Mouse (Mus musculus) heart, adult 2 months (tissue): ENCODE measurements at regions not wholly inside any gene's neighbourhood (a gene's known extent, or its start where the extent isn't known, plus 50 kb on each side); places are given as distances from the start of the nearest gene placed in this dataset.
A peak's percentile ranks its signal among the peaks of the same experiment; 100 is the strongest.

Source experiments
- DNase-seq, 2 experiments: peaks; one replicate each; pipeline ENCODE4 v3.0.0; 2021
- H3K27ac ChIP-seq: fragments of 200-600 bp; 2 replicates; pipeline ENCODE4 v1.8.1; 2022
- H3K27me3 ChIP-seq: fragments of 200-500 bp; 2 replicates; pipeline ENCODE4 v1.6.1; 2012; ENCODE audit warnings: mild to moderate bottlenecking, low read length, inconsistent platforms, mixed read lengths; ENCODE audit not compliant: control insufficient read depth, insufficient read depth
- H3K36me3 ChIP-seq: fragments of 200-500 bp; 2 replicates; pipeline ENCODE4 v1.6.1; 2012; ENCODE audit warnings: low read length, inconsistent platforms; ENCODE audit not compliant: control insufficient read depth, insufficient read depth
- H3K4me1 ChIP-seq: fragments of 200-500 bp; 2 replicates; pipeline ENCODE4 v1.6.1; 2011; ENCODE audit warnings: low read length; ENCODE audit not compliant: control insufficient read depth, insufficient read depth
- H3K4me3 ChIP-seq: fragments of 200-600 bp; 2 replicates; pipeline ENCODE4 v1.8.1; 2022
- H3K79me2 ChIP-seq: fragments of 200-500 bp; replicated peaks from 2 replicates; pipeline ENCODE4 v1.6.1; 2012; ENCODE audit warnings: mild to moderate bottlenecking, inconsistent platforms, low read length, moderate library complexity, mixed read lengths; ENCODE audit not compliant: control insufficient read depth, insufficient read depth
- H3K9ac ChIP-seq: fragments of 200-500 bp; 2 replicates; pipeline ENCODE4 v1.6.1; 2012; ENCODE audit warnings: low read depth, mild to moderate bottlenecking, control low read depth, inconsistent platforms, low read length, mixed read lengths
- CTCF ChIP-seq: fragments of 200-600 bp; IDR thresholded peaks from 2 replicates; pipeline ENCODE4 v1.8.1; 2022; ENCODE audit warnings: antibody characterized with exemption, mild to moderate bottlenecking, moderate library complexity
- EP300 ChIP-seq: fragments of 200-500 bp; IDR thresholded peaks from 2 replicates; pipeline ENCODE4 v1.6.1; 2011; ENCODE audit warnings: low read depth, low read length, control low read depth; ENCODE audit not compliant: insufficient read depth
- POLR2A ChIP-seq: fragments of 200-500 bp; IDR thresholded peaks from 2 replicates; pipeline ENCODE4 v1.6.1; 2011; ENCODE audit warnings: mild to moderate bottlenecking, low read depth, low read length, control low read depth; ENCODE audit not compliant: insufficient read depth
- WGBS: fragments of 180-500 bp; shearing (Covaris S2); methylation state at CpG from one replicate; pipeline ENCODE4 v1.1.7; 2018; 5-methylcytosine and 5-hydroxymethylcytosine counted together
- intact Hi-C: fragments of 180-260 bp; cut with DNase I; formaldehyde crosslinking; loops from one replicate; pipeline ENCODE4 v1.15.1; 2025

DNA sequence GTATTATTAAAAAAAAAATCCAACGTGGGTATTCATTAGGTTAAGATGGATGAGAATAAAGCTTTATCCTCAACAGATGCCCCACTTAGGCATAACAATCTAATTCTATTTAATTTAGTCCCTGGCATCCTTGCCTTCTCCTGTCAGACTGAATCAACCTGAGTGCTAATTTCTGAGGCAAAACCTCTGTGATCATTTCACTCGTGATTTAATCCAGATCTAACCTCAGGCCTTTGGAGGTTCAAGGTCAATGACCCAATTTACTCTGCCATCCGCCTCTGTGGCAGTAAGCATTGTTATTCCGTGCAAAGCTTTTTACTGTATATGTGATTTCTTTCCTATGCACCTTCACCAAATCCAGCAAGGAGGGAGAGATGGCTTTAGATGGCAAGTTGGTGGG, 253.0 kb downstream of the Gm10295 start:
- no peak overlapping the region for H3K4me3 ChIP-seq
- TF ChIP-seq POLR2A (no peak), EP300 (no peak), CTCF (no peak)
- no peak overlapping the region for H3K27ac ChIP-seq
- H3K27me3 ChIP-seq = no peaks in the 10 kb centered on the region
- H3K79me2 ChIP-seq = no peaks in the 10 kb centered on the region
- WGBS = 71% methylated on average over 4 of the region's 4 CpGs
- peaks cover 5% of the 10 kb centered on the region for H3K36me3 ChIP-seq
- H3K4me1 ChIP-seq = peaks cover 3% of the 10 kb centered on the region
- no peak for DNase-seq
- no peak overlapping the region for H3K9ac ChIP-seq
- intact Hi-C loops = loop anchor here (10.0 kb wide), 1 partner anchor 217 kb away; no protein-coding TSS in a partner anchor

DNA sequence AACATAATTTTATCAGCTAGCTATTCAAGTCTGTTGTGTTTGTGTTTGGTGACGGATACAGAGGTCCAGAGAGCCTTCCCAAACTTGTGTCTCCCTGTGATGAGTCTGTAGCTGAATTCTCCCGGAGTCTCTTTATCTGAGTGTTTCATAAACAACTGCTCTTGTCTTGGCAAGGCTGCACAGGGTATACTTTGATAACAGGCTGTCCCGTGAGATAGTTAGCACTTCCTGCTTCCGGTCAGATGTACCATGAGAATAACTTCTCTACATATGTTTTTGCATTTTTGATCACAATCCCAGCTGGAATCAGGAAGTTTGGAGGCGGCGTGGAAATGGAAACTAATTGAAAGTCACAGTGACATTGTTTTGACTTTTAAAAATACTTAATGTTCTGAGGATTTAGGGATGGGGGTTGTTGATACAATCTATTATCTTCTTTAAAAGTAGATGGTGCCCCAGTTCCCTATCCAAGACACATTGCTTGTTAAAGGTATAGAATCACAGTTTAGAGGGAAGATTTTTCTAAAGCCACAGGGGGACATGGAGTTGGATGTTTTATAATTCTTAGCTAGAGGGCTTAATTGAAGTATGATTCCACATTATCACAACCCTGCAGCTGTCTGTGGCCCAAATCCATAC, 257.9 kb downstream of the Gm10295 start:
- peaks cover 5% of the 10 kb centered on the region for H3K36me3 ChIP-seq
- H3K27ac ChIP-seq = peak overlapping the region; percentile 58
- peaks cover 3% of the 10 kb centered on the region for H3K4me1 ChIP-seq
- no peaks in the 10 kb centered on the region for H3K79me2 ChIP-seq
- intact Hi-C loops = loop anchor here (5.0 to 10.0 kb wide), 2 partner anchors 221 to 319 kb away; no protein-coding TSS in a partner anchor
- no peaks in the 10 kb centered on the region for H3K27me3 ChIP-seq
- peak in 1 of 2 experiments; percentile 39 for DNase-seq
- H3K9ac ChIP-seq = no peak overlapping the region
- peak; percentile 17; the same call in 1 of the 2 replicates for TF ChIP-seq POLR2A
- no peak for TF ChIP-seq EP300
- WGBS = 16% methylated on average over 6 of the region's 6 CpGs
- no peak overlapping the region for H3K4me3 ChIP-seq

DNA sequence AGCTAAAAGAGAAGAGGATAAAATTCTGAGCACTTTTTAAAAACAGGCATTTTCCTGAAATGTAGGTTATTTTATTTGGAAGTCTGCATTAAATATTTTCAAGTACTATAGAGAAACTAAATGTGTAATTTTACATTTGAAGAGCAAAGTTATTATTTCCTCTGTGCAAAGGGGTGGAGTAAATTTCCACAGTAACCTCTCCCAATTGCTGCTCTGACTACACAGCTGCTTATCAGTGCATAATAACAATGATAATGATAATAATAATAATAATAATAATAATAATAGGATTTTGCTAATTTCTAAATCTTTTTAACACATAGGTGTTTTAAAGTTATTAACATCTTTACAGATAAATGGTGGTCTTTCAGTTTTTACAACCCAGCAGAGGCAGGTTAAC, 258.5 kb downstream of the Gm10295 start:
- Histone ChIP-seq H3K4me3 (no peak overlapping the region), H3K27ac (peak overlapping the region; percentile 40), H3K4me1 (peaks cover 3% of the 10 kb centered on the region), H3K79me2 (no peaks in the 10 kb centered on the region), H3K27me3 (no peaks in the 10 kb centered on the region), H3K36me3 (peaks cover 5% of the 10 kb centered on the region), H3K9ac (no peak overlapping the region)
- DNase-seq = no peak
- intact Hi-C loops = loop anchor here (5.0 to 10.0 kb wide), 2 partner anchors 222 to 319 kb away; no protein-coding TSS in a partner anchor
- TF ChIP-seq POLR2A = no peak
- no peak for TF ChIP-seq EP300
- TF ChIP-seq CTCF = no peak

DNA sequence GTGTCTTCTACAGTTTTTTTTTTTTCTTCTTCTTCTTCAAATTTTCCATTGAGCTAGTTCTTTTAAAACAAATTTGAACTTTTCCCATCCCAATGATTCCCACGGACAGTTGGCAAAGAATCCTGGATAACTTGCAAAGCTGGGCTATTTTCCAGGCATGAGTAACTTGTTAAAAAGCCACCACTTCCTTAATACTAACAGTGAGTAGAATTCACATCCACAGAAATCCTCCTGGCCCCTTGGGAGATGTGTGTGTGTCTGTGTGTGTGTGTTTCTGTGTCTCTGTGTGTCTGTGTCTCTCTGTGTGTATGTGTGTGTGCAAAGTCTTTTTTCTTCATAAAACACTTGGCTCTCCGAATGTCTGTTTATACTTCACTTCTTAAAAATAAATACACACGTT, 259.0 kb downstream of the Gm10295 start:
- Histone ChIP-seq H3K27me3 (no peaks in the 10 kb centered on the region), H3K9ac (no peak overlapping the region), H3K4me3 (no peak overlapping the region), H3K79me2 (no peaks in the 10 kb centered on the region), H3K36me3 (peaks cover 5% of the 10 kb centered on the region), H3K4me1 (peaks cover 3% of the 10 kb centered on the region), H3K27ac (peak overlapping the region; percentile 53)
- TF ChIP-seq CTCF = no peak
- TF ChIP-seq EP300 = no peak
- no peak for TF ChIP-seq POLR2A
- 26% methylated on average over 3 of the region's 3 CpGs for WGBS
- intact Hi-C loops = loop anchor here (5.0 to 10.0 kb wide), 2 partner anchors 222 to 320 kb away; no protein-coding TSS in a partner anchor
- peak; percentile 22 to 56 for DNase-seq

DNA sequence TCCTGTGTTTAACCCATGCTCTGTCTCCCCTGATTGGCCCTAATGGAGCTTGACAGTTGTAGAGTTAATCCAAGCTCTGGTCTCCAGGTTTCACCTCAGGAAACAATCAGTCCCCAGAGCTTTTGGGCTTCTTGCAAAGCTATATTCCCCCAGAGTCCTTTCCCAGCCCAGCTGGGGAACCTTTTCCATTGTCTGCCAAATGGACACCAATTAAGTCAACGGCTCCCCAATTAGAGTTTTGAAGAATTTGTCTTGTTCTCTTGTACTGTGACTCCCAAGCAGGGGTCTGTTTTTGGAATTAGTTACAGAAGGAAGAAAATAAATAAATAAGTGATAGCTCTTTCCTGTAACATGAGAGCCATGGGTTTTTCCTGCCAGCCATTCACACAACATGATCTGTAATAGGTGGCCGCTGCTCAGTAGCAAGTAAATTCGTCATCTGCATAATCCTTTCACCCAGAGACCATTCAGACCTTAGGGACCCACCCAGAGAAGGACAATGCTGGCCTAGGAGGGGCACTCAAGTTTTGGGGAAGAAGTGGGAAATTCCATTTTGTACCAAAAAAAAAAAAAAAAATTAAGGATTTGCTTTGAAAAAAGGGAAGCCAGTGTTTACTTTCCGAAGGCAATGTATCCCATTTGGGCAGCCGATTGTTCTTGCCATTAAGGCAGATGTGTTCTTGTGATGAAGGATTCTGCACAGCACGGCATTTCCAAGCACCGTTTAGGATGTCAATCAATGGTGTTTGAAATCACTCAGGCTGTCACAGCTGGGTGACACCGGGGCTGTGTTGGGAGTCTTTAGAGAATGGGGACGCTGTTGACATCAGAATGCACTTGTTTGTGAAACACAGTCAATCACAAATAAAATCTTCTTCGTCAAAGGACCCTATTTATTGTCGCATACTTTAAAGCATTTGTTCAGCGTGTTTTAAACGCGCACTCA, 286.6 kb downstream of the Gm10295 start:
- no peak for TF ChIP-seq EP300
- no peak for TF ChIP-seq CTCF
- TF ChIP-seq POLR2A = no peak
- no peak for DNase-seq
- Histone ChIP-seq H3K36me3 (no peaks in the 10 kb centered on the region), H3K9ac (no peak overlapping the region), H3K4me1 (no peaks in the 10 kb centered on the region), H3K27me3 (no peaks in the 10 kb centered on the region), H3K27ac (no peak overlapping the region), H3K79me2 (no peaks in the 10 kb centered on the region), H3K4me3 (no peak overlapping the region)
- intact Hi-C loops = no loop called here
- 40% methylated on average over 14 of the region's 14 CpGs for WGBS
